In the genomic region with DNA sequence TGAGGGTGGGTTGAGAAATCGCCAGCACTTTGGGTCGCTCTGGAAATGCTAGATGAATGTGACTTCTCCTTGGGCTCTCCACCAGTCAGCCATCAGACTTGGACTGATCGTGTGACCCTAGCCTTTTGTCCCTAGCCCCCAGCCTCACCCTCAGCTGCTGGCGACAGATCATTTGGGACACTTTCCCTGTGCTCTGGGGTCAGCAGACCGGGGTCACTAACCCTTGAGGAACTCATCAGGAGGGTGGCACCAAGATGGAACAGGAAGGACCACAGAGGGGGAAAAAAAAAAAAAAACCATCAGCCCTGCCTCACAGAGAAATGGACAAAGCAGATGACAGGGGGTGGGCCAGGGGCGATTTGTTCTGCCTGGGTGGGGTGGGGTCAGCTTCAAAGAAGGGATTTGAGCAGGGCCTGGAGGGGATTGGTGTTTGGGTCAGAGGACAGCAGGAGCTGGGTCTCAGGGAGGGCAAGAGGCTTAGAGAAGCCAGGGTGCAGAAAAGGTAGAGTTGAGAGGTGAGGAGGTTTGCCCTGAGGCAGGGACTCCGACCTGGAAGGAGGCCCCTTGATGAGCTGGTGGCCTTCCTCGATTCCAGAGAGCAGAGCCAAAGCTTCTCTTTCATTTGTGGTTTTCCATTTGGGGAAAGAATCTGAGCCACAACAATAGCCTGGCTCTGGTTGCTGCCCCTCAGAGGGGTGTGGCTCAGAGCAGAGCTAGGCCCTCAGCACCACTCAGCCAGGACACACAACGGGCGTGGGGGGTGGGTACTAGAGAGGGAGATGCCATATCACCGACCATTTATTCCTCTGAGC, we compare ENCODE assay signal across 15 mouse cellular contexts. TPM values are rescaled to one million over a fixed set of nuclear protein-coding genes. Genes with fewer than 3 reads are reported as not detected.
DNase-seq lines count a peak whose midpoint lies in the region; ATAC-seq and TF ChIP-seq lines count a peak whose summit lies in the region.
"Had no signal": no experiment of that assay in that cellular context is flagged by ENCODE, and none has a peak within 500 bp of the region (broad histone marks: within the 10 kb centered on the region; RNA-seq: fewer than 3 reads in every experiment).

No protein-coding gene starts in this region.

- no peak for ATAC-seq in hindbrain, embryonic 14.5 days (ENCODE audit: low FRiP score)
- ATAC-seq in midbrain, embryonic 13.5 days: 0 out of 2 replicates have a peak, but pooled peaks have one; percentile 46
- no peak for ATAC-seq in midbrain, embryonic 16.5 days
- ATAC-seq in heart, embryonic 15.5 days (replicated peaks; ENCODE audit: insufficient number of reproducible peaks, insufficient read depth, low FRiP score, low read depth): no peak
- ATAC-seq in stomach, postnatal 0 days (ENCODE audit: low FRiP score, low TSS enrichment): no peak
- ATAC-seq: activated CD4-positive, CD25-positive, alpha-beta regulatory T cell, adult 4 months had no signal

- peak overlapping the region; percentile 35 for H3K4me3 ChIP-seq in hindbrain, embryonic 10.5 days
- H3K4me3 ChIP-seq in hindbrain, embryonic 14.5 days (replicated peaks; ENCODE audit: low read length): no peak overlapping the region
- H3K4me3 ChIP-seq in midbrain, embryonic 13.5 days (replicated peaks): no peak overlapping the region
- H3K4me3 ChIP-seq in midbrain, embryonic 16.5 days (ENCODE audit: low read depth, low read length): no peak overlapping the region
- no peak overlapping the region for H3K4me3 ChIP-seq in heart, embryonic 15.5 days
- no peak overlapping the region for H3K4me3 ChIP-seq in stomach, postnatal 0 days (ENCODE audit: low read depth, low read length)
- H3K4me3 ChIP-seq: hindbrain, embryonic 13.5 days had no signal

- no peak for TF ChIP-seq EP300 in stomach, postnatal 0 days (optimal IDR thresholded peaks at IDR 0.05)

- 3% methylated on average over 11 of the region's 11 CpGs for WGBS in hindbrain, embryonic 10.5 days
- WGBS in hindbrain, embryonic 14.5 days: 7% methylated on average over 11 of the region's 11 CpGs
- 6% methylated on average over 11 of the region's 11 CpGs for WGBS in midbrain, embryonic 13.5 days
- 11% methylated on average over 11 of the region's 11 CpGs for WGBS in midbrain, embryonic 16.5 days
- 26% methylated on average over 11 of the region's 11 CpGs for WGBS in heart, embryonic 15.5 days
- 39% methylated on average over 11 of the region's 11 CpGs for WGBS in stomach, postnatal 0 days

- H3K36me3 ChIP-seq in hindbrain, embryonic 10.5 days: no peaks in the 10 kb centered on the region
- no peaks in the 10 kb centered on the region for H3K36me3 ChIP-seq in hindbrain, embryonic 14.5 days (replicated peaks; ENCODE audit: control insufficient read depth, insufficient read depth)
- H3K36me3 ChIP-seq in midbrain, embryonic 13.5 days: no peaks in the 10 kb centered on the region
- no peaks in the 10 kb centered on the region for H3K36me3 ChIP-seq in midbrain, embryonic 16.5 days (ENCODE audit: control insufficient read depth, insufficient read depth, low read length)
- no peaks in the 10 kb centered on the region for H3K36me3 ChIP-seq in heart, embryonic 15.5 days
- no peaks in the 10 kb centered on the region for H3K36me3 ChIP-seq in stomach, postnatal 0 days (ENCODE audit: control insufficient read depth, insufficient read depth, low read length)
- H3K36me3 ChIP-seq: hindbrain, embryonic 13.5 days had no signal

- H3K9me3 ChIP-seq in hindbrain, embryonic 10.5 days: no peaks in the 10 kb centered on the region
- no peaks in the 10 kb centered on the region for H3K9me3 ChIP-seq in hindbrain, embryonic 14.5 days (ENCODE audit: control insufficient read depth, low read length)
- no peaks in the 10 kb centered on the region for H3K9me3 ChIP-seq in midbrain, embryonic 13.5 days
- H3K9me3 ChIP-seq in midbrain, embryonic 16.5 days (replicated peaks; ENCODE audit: control insufficient read depth, low read length, poor library complexity, severe bottlenecking): no peaks in the 10 kb centered on the region
- no peaks in the 10 kb centered on the region for H3K9me3 ChIP-seq in heart, embryonic 15.5 days (replicated peaks)
- no peaks in the 10 kb centered on the region for H3K9me3 ChIP-seq in stomach, postnatal 0 days (ENCODE audit: control insufficient read depth, low read length)
- H3K9me3 ChIP-seq: hindbrain, embryonic 13.5 days had no signal

- no peak overlapping the region for H3K4me2 ChIP-seq in hindbrain, embryonic 14.5 days (replicated peaks)
- H3K4me2 ChIP-seq in midbrain, embryonic 13.5 days (replicated peaks): no peak overlapping the region
- no peak overlapping the region for H3K4me2 ChIP-seq in midbrain, embryonic 16.5 days (ENCODE audit: low read length)
- no peak overlapping the region for H3K4me2 ChIP-seq in heart, embryonic 15.5 days
- H3K4me2 ChIP-seq in stomach, postnatal 0 days (replicated peaks; ENCODE audit: low read depth): no peak overlapping the region
- H3K4me2 ChIP-seq: hindbrain, embryonic 13.5 days had no signal

- peaks cover 64% of the 10 kb centered on the region for H3K4me1 ChIP-seq in hindbrain, embryonic 10.5 days (replicated peaks)
- peaks cover 2% of the 10 kb centered on the region; the same call in 1 of the 2 replicates for H3K4me1 ChIP-seq in hindbrain, embryonic 14.5 days (replicated peaks; ENCODE audit: control insufficient read depth, insufficient read depth, low read length)
- peaks cover 43% of the 10 kb centered on the region for H3K4me1 ChIP-seq in midbrain, embryonic 13.5 days (replicated peaks)
- H3K4me1 ChIP-seq in midbrain, embryonic 16.5 days (ENCODE audit: control insufficient read depth, insufficient read depth, low read length): peaks cover 5% of the 10 kb centered on the region; the same call in 1 of the 2 replicates
- peaks cover 45% of the 10 kb centered on the region for H3K4me1 ChIP-seq in heart, embryonic 15.5 days (replicated peaks)
- H3K4me1 ChIP-seq in stomach, postnatal 0 days (replicated peaks; ENCODE audit: control insufficient read depth, insufficient read depth): no peaks in the 10 kb centered on the region

- peaks cover 38% of the 10 kb centered on the region for H3K27me3 ChIP-seq in hindbrain, embryonic 10.5 days (ENCODE audit: insufficient read depth, poor library complexity, severe bottlenecking)
- H3K27me3 ChIP-seq in hindbrain, embryonic 14.5 days (ENCODE audit: control insufficient read depth, insufficient read depth, low read length): peaks cover 39% of the 10 kb centered on the region
- H3K27me3 ChIP-seq in midbrain, embryonic 13.5 days: peaks cover 38% of the 10 kb centered on the region
- peaks cover 33% of the 10 kb centered on the region for H3K27me3 ChIP-seq in midbrain, embryonic 16.5 days (ENCODE audit: control insufficient read depth, insufficient read depth, low read depth, low read length)
- H3K27me3 ChIP-seq in heart, embryonic 15.5 days: peaks cover 15% of the 10 kb centered on the region
- H3K27me3 ChIP-seq in stomach, postnatal 0 days (ENCODE audit: control insufficient read depth, insufficient read depth, low read length): no peaks in the 10 kb centered on the region

- no peak for TF ChIP-seq CTCF in stomach, postnatal 0 days (IDR thresholded peaks at IDR 0.05; ENCODE audit: low read depth)

- peak; percentile 62 for DNase-seq in hindbrain, embryonic 10.5 days (ENCODE audit: low spot score)
- no peak for DNase-seq in hindbrain, embryonic 14.5 days (ENCODE audit: low spot score)
- no peak for DNase-seq in stomach, postnatal 0 days (ENCODE audit: low spot score)
- no peak for DNase-seq in adrenal gland, adult 18-20 months (ENCODE audit: low spot score in 2 of 2)
- no peak for DNase-seq in gastrocnemius, postnatal 25 days

- H3K27ac ChIP-seq in hindbrain, embryonic 10.5 days: peak overlapping the region; percentile 83
- H3K27ac ChIP-seq in hindbrain, embryonic 14.5 days: no peak overlapping the region
- no peak overlapping the region for H3K27ac ChIP-seq in midbrain, embryonic 13.5 days
- H3K27ac ChIP-seq in midbrain, embryonic 16.5 days (ENCODE audit: low read length): no peak overlapping the region
- H3K27ac ChIP-seq in heart, embryonic 15.5 days: peak overlapping the region; percentile 55
- H3K27ac ChIP-seq in stomach, postnatal 0 days (replicated peaks): peak overlapping the region; percentile 31; the same call in 1 of the 2 replicates
- H3K27ac ChIP-seq: hindbrain, embryonic 13.5 days had no signal

- H3K9ac ChIP-seq in hindbrain, embryonic 14.5 days: no peak overlapping the region
- 0 out of 2 replicates have a peak overlapping the region, but pooled peaks have one; percentile 14 for H3K9ac ChIP-seq in midbrain, embryonic 13.5 days (replicated peaks)
- no peak overlapping the region for H3K9ac ChIP-seq in midbrain, embryonic 16.5 days (ENCODE audit: low read depth, low read length)
- no peak overlapping the region for H3K9ac ChIP-seq in heart, embryonic 15.5 days
- no peak overlapping the region for H3K9ac ChIP-seq in stomach, postnatal 0 days (ENCODE audit: low read length)

RNA-seq across cellular contexts. Expression of gene Grrp1, which starts 3.5 kb away (rescaled TPM):
- 6.2 and 6.8 TPM in 2 replicates for polyA plus RNA-seq in hindbrain, embryonic 10.5 days (2016; fragmentation: Nextera tagmentation; extraction: Ambion mirVana)
- 16.4 and 16.9 TPM in 2 replicates for polyA plus RNA-seq in hindbrain, embryonic 14.5 days (2014; fragmentation: Nextera tagmentation; extraction: Ambion mirVana)
- 6.2 and 8.1 TPM in 2 replicates for polyA plus RNA-seq in midbrain, embryonic 13.5 days (2015; fragmentation: Nextera tagmentation; extraction: Ambion mirVana)
- 12.9 and 16.2 TPM in 2 replicates for polyA plus RNA-seq in midbrain, embryonic 16.5 days (2015; fragmentation: Nextera tagmentation; extraction: Ambion mirVana)
- polyA plus RNA-seq in heart, embryonic 15.5 days (2015; fragmentation: Nextera tagmentation; extraction: Ambion mirVana): 5.0 and 5.1 TPM in 2 replicates
- 3.7 and 4.2 TPM in 2 replicates for polyA plus RNA-seq in stomach, postnatal 0 days (2015; fragmentation: Nextera tagmentation; extraction: Ambion mirVana)
- 10 to 100 TPM in 1 of 2 experiments, 1 to 10 TPM in 1; 9.3 to 10.0 TPM for total RNA-seq in adrenal gland, adult 18-20 months (2021)
- 1 to 10 TPM; 3.4 TPM for total RNA-seq in gastrocnemius, postnatal 25 days (2021)
- total RNA-seq: megakaryocyte, adult 5-6 weeks; neutrophil, adult 5-6 weeks had no signal
- polyA plus RNA-seq: activated CD4-positive, CD25-positive, alpha-beta regulatory T cell, adult 4 months had no signal

RNA-seq across cellular contexts. Expression of gene Gm30191, which starts 10.7 kb away (rescaled TPM):
- not detected in 2 replicates for polyA plus RNA-seq in hindbrain, embryonic 10.5 days (2016; fragmentation: Nextera tagmentation; extraction: Ambion mirVana)
- 0.35 and 0.87 TPM in 2 replicates for polyA plus RNA-seq in hindbrain, embryonic 14.5 days (2014; fragmentation: Nextera tagmentation; extraction: Ambion mirVana)
- polyA plus RNA-seq in midbrain, embryonic 13.5 days (2015; fragmentation: Nextera tagmentation; extraction: Ambion mirVana): not detected in 2 replicates
- polyA plus RNA-seq in midbrain, embryonic 16.5 days (2015; fragmentation: Nextera tagmentation; extraction: Ambion mirVana): not detected in 2 replicates
- polyA plus RNA-seq in heart, embryonic 15.5 days (2015; fragmentation: Nextera tagmentation; extraction: Ambion mirVana): not detected in 2 replicates
- not detected in 2 replicates for polyA plus RNA-seq in stomach, postnatal 0 days (2015; fragmentation: Nextera tagmentation; extraction: Ambion mirVana)
- total RNA-seq in adrenal gland, adult 18-20 months (2021): not detected
- total RNA-seq in gastrocnemius, postnatal 25 days (2021): not detected
- total RNA-seq: layer of hippocampus, adult 18-20 months; left cerebral cortex, postnatal 36 days; megakaryocyte, adult 5-6 weeks; neutrophil, adult 5-6 weeks had no signal
- polyA plus RNA-seq: activated CD4-positive, CD25-positive, alpha-beta regulatory T cell, adult 4 months; embryonic facial prominence, embryonic 11.5 days had no signal

RNA-seq across cellular contexts. Expression of gene Zfp593, which starts 12.0 kb away (rescaled TPM):
- 20.6 and 21.6 TPM in 2 replicates for polyA plus RNA-seq in hindbrain, embryonic 10.5 days (2016; fragmentation: Nextera tagmentation; extraction: Ambion mirVana)
- 12.5 and 14.4 TPM in 2 replicates for polyA plus RNA-seq in hindbrain, embryonic 14.5 days (2014; fragmentation: Nextera tagmentation; extraction: Ambion mirVana)
- 14.9 and 15.6 TPM in 2 replicates for polyA plus RNA-seq in midbrain, embryonic 13.5 days (2015; fragmentation: Nextera tagmentation; extraction: Ambion mirVana)
- polyA plus RNA-seq in midbrain, embryonic 16.5 days (2015; fragmentation: Nextera tagmentation; extraction: Ambion mirVana): 12.4 and 13.4 TPM in 2 replicates
- polyA plus RNA-seq in heart, embryonic 15.5 days (2015; fragmentation: Nextera tagmentation; extraction: Ambion mirVana): 7.4 and 9.1 TPM in 2 replicates
- polyA plus RNA-seq in stomach, postnatal 0 days (2015; fragmentation: Nextera tagmentation; extraction: Ambion mirVana): 12.1 and 12.6 TPM in 2 replicates
- total RNA-seq in adrenal gland, adult 18-20 months (2021): 10 to 100 TPM; 10.5 to 10.8 TPM
- total RNA-seq in gastrocnemius, postnatal 25 days (2021): 1 to 10 TPM; 3.3 to 4.4 TPM

RNA-seq across cellular contexts. Expression of gene E130218I03Rik, which starts 13.9 kb away (rescaled TPM):
- 0.49 and 1.0 TPM in 2 replicates for polyA plus RNA-seq in hindbrain, embryonic 10.5 days (2016; fragmentation: Nextera tagmentation; extraction: Ambion mirVana)
- polyA plus RNA-seq in hindbrain, embryonic 14.5 days (2014; fragmentation: Nextera tagmentation; extraction: Ambion mirVana): 0.32 TPM in 1 of 2 replicates, not detected in the other
- 0.17 and 0.62 TPM in 2 replicates for polyA plus RNA-seq in midbrain, embryonic 13.5 days (2015; fragmentation: Nextera tagmentation; extraction: Ambion mirVana)
- 0.24 and 0.51 TPM in 2 replicates for polyA plus RNA-seq in midbrain, embryonic 16.5 days (2015; fragmentation: Nextera tagmentation; extraction: Ambion mirVana)
- 0.26 and 0.30 TPM in 2 replicates for polyA plus RNA-seq in heart, embryonic 15.5 days (2015; fragmentation: Nextera tagmentation; extraction: Ambion mirVana)
- polyA plus RNA-seq in stomach, postnatal 0 days (2015; fragmentation: Nextera tagmentation; extraction: Ambion mirVana): 0.21 and 0.31 TPM in 2 replicates
- total RNA-seq in adrenal gland, adult 18-20 months (2021): not detected
- total RNA-seq in gastrocnemius, postnatal 25 days (2021): not detected
- total RNA-seq: layer of hippocampus, adult 18-20 months; megakaryocyte, adult 5-6 weeks had no signal

RNA-seq across cellular contexts. Expression of gene Cnksr1, which starts 19.2 kb away (rescaled TPM):
- polyA plus RNA-seq in hindbrain, embryonic 10.5 days (2016; fragmentation: Nextera tagmentation; extraction: Ambion mirVana): 0.89 and 1.2 TPM in 2 replicates
- 0.13 and 0.31 TPM in 2 replicates for polyA plus RNA-seq in hindbrain, embryonic 14.5 days (2014; fragmentation: Nextera tagmentation; extraction: Ambion mirVana)
- 0.15 and 0.20 TPM in 2 replicates for polyA plus RNA-seq in midbrain, embryonic 13.5 days (2015; fragmentation: Nextera tagmentation; extraction: Ambion mirVana)
- polyA plus RNA-seq in midbrain, embryonic 16.5 days (2015; fragmentation: Nextera tagmentation; extraction: Ambion mirVana): 0.11 and 0.13 TPM in 2 replicates
- 1.2 and 2.4 TPM in 2 replicates for polyA plus RNA-seq in heart, embryonic 15.5 days (2015; fragmentation: Nextera tagmentation; extraction: Ambion mirVana)
- 9.4 and 9.5 TPM in 2 replicates for polyA plus RNA-seq in stomach, postnatal 0 days (2015; fragmentation: Nextera tagmentation; extraction: Ambion mirVana)
- under 1 TPM; 0.66 to 0.99 TPM for total RNA-seq in adrenal gland, adult 18-20 months (2021)
- total RNA-seq in gastrocnemius, postnatal 25 days (2021): 10 to 100 TPM; 22.8 to 32.8 TPM
- total RNA-seq: megakaryocyte, adult 5-6 weeks had no signal
- polyA plus RNA-seq: activated CD4-positive, CD25-positive, alpha-beta regulatory T cell, adult 4 months had no signal

Comparison
In these comparisons a context has a peak if more than half of its experiments do, and no peak if none do; other contexts are left out.
1. H3K27ac ChIP-seq: peak in hindbrain, embryonic 10.5 days (single experiment), heart, embryonic 15.5 days (single experiment) and stomach, postnatal 0 days (single experiment); none in hindbrain, embryonic 14.5 days (single experiment), midbrain, embryonic 13.5 days (single experiment) and midbrain, embryonic 16.5 days (single experiment).